Mouse (Mus musculus) kidney, adult 2 months (tissue): Measurements from ENCODE around the gene Hils1.

Source experiments
- CTCF ChIP-seq: fragments of 200-500 bp; conservative IDR thresholded peaks from 2 replicates; pipeline ENCODE4 v1.5.1; 2011; ENCODE audit warnings: low read depth, mild to moderate bottlenecking, control low read depth, low read length, moderate library complexity, mixed read lengths; ENCODE audit not compliant: insufficient read depth, insufficient read length
- POLR2A ChIP-seq: fragments of 200-500 bp; IDR thresholded peaks from one replicate; pipeline ENCODE4 v1.6.1; 2011; ENCODE audit warnings: low read depth, low read length, control low read depth

- TF ChIP-seq CTCF (no peak), POLR2A (no peak)
Measured at GRCm38 (mm10) chr11:94930151-94930550, 37.2 kb upstream of the Hils1 start.
